Mouse (Mus musculus) forebrain, embryonic 13.5 days (tissue): ENCODE data around the gene Fkbp14. TPM values are rescaled to one million over a fixed set of nuclear protein-coding genes. Genes with fewer than 3 reads are reported as not detected.

ENCODE experiments used
- ATAC-seq: fragments of 200-750 bp; cut with Nextera tagmentation; 2 replicates; pipeline ENCODE4 v1.8.0; 2017
- H3K27ac ChIP-seq: fragments of 300-500 bp; sonication (generic); 2 replicates; pipeline ENCODE4 v1.5.1; 2015; ENCODE audit warnings: inconsistent platforms, mild to moderate bottlenecking, moderate library complexity
- H3K27me3 ChIP-seq: fragments of 300-500 bp; sonication (generic); 2 replicates; pipeline ENCODE4 v1.6.1; 2015; ENCODE audit warnings: mild to moderate bottlenecking, inconsistent platforms
- H3K36me3 ChIP-seq: fragments of 300-500 bp; sonication (generic); 2 replicates; pipeline ENCODE4 v1.6.1; 2015; ENCODE audit warnings: mild to moderate bottlenecking, inconsistent platforms; ENCODE audit not compliant: poor library complexity, severe bottlenecking
- H3K4me1 ChIP-seq: fragments of 300-500 bp; sonication (generic); 2 replicates; pipeline ENCODE4 v1.6.1; 2015; ENCODE audit warnings: inconsistent platforms
- H3K4me2 ChIP-seq: fragments of 300-500 bp; sonication (generic); 2 replicates; pipeline ENCODE4 v1.6.1; 2015; ENCODE audit warnings: inconsistent platforms, mild to moderate bottlenecking, moderate library complexity
- H3K4me3 ChIP-seq: fragments of 300-500 bp; sonication (generic); 2 replicates; pipeline ENCODE4 v1.5.1; 2015; ENCODE audit warnings: mild to moderate bottlenecking, inconsistent platforms
- H3K9ac ChIP-seq: fragments of 300-500 bp; sonication (generic); 2 replicates; pipeline ENCODE4 v1.6.1; 2015; ENCODE audit warnings: mild to moderate bottlenecking, inconsistent platforms
- H3K9me3 ChIP-seq: fragments of 300-500 bp; sonication (generic); replicated peaks from 2 replicates; pipeline ENCODE4 v1.6.1; 2016; ENCODE audit warnings: inconsistent platforms
- WGBS: fragments of 180-500 bp; shearing (Covaris S2); methylation state at CpG from one replicate; pipeline ENCODE4 v1.1.7; 2015; 5-methylcytosine and 5-hydroxymethylcytosine counted together
- polyA plus RNA-seq: library from polyadenylated mRNA; unstranded; fragments of >200 nt; fragmentation: Nextera tagmentation; extraction: Ambion mirVana; gene quantifications from 2 replicates; pipeline ENCODE4 v1.2.1, GENCODE M21; 2015

Gene Fkbp14
- polyA plus RNA-seq, 1 experiment from 2014 or later: 9.1 TPM

DNA sequence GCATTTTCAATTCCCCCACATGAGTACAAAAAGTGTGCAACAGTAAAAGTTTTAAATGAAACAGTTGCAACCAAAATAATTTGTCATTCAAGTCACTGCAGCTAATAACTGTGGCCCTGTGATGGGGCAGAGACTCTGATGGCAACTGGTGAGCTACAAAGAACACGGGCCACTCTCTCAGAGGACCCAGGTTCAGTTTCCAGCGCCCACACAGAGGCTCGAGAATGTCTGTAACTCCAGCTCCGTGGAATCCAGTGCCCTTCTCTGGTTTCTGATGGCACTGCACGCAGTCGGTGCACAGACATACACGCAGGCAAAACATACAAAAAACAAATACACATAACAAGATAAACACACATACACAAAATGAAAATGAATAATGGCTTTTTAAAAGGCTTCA lies 39.4 kb downstream of the Fkbp14 start:
- H3K27me3 ChIP-seq: no peaks in the 10 kb centered on the region
- H3K4me3 ChIP-seq: no peak overlapping the region
- peaks cover 69% of the 10 kb centered on the region for H3K4me1 ChIP-seq
- no peak overlapping the region for H3K9ac ChIP-seq
- no peak for ATAC-seq
- 93% methylated on average over 7 of the region's 7 CpGs for WGBS
- no peaks in the 10 kb centered on the region for H3K9me3 ChIP-seq
- H3K4me2 ChIP-seq: no peak overlapping the region
- H3K27ac ChIP-seq: no peak overlapping the region
- H3K36me3 ChIP-seq: peaks cover 4% of the 10 kb centered on the region; the same call in 1 of the 2 replicates

DNA sequence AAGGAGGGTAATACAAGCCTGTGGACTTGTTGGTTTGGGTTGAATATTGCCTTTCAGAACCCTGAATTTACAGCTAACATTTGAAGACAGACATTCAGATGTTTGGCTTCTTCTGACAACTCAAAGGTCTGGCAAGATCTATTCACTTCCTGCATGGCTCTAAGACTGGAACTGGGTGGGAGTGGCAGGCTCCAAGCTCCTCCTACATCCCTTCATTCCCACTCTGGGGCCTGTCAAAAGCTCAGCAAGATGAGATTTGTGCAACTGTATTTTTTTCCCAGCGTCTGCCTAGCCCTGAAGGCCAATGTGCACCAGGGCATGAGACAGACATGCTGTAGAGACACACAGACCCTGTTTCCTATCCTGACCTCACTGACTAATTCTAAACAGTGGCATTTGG lies 41.3 kb downstream of the Fkbp14 start:
- no peak for ATAC-seq
- WGBS: 24% methylated on average over 1 of the region's 1 CpGs
- Histone ChIP-seq H3K36me3 (peaks cover 4% of the 10 kb centered on the region; the same call in 1 of the 2 replicates), H3K4me2 (0 out of 2 replicates have a peak overlapping the region, but pooled peaks have one; percentile 37), H3K4me3 (no peak overlapping the region), H3K9ac (no peak overlapping the region), H3K27ac (peak overlapping the region; percentile 88), H3K27me3 (no peaks in the 10 kb centered on the region), H3K9me3 (no peaks in the 10 kb centered on the region), H3K4me1 (peaks cover 81% of the 10 kb centered on the region)

- Histone ChIP-seq H3K36me3 (peaks cover 4% of the 10 kb centered on the region; the same call in 1 of the 2 replicates), H3K4me3 (no peak overlapping the region), H3K4me1 (peaks cover 84% of the 10 kb centered on the region), H3K27ac (peak overlapping the region; percentile 88), H3K9ac (peak overlapping the region; percentile 10; the same call in 1 of the 2 replicates), H3K4me2 (peak overlapping the region; percentile 37), H3K9me3 (no peaks in the 10 kb centered on the region), H3K27me3 (no peaks in the 10 kb centered on the region)
- peak; percentile 78 for ATAC-seq
- 5% methylated on average over 8 of the region's 8 CpGs for WGBS
These were observed 42.6 kb downstream of the Fkbp14 start for GRCm38 (mm10) chr6:54554341-54555110.

DNA sequence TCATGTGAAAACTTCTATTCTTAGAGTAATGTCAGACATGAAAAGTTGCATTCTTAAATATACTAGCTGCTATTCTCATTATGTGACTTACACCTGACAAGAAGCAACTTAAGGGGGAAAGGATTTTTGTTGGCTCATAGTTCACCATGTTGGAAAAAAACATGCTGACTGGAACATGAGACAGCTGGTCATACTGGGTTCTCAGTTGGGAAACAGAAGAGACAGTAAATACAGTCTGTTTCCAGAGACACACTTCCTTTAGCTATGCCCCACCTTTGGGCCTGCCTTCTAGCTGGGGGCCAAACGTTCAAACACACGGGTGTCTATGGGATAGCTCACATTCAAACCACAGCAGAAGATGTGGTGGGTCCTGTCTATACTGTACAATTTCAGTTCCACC lies 43.5 kb downstream of the Fkbp14 start:
- no peak overlapping the region for H3K4me3 ChIP-seq
- H3K36me3 ChIP-seq: peaks cover 4% of the 10 kb centered on the region
- no peak overlapping the region for H3K9ac ChIP-seq
- WGBS: 24% methylated on average over 2 of the region's 2 CpGs
- peaks cover 86% of the 10 kb centered on the region for H3K4me1 ChIP-seq
- no peaks in the 10 kb centered on the region for H3K27me3 ChIP-seq
- ATAC-seq: no peak
- H3K4me2 ChIP-seq: peak overlapping the region; percentile 37
- peak overlapping the region; percentile 88 for H3K27ac ChIP-seq
- H3K9me3 ChIP-seq: no peaks in the 10 kb centered on the region

DNA sequence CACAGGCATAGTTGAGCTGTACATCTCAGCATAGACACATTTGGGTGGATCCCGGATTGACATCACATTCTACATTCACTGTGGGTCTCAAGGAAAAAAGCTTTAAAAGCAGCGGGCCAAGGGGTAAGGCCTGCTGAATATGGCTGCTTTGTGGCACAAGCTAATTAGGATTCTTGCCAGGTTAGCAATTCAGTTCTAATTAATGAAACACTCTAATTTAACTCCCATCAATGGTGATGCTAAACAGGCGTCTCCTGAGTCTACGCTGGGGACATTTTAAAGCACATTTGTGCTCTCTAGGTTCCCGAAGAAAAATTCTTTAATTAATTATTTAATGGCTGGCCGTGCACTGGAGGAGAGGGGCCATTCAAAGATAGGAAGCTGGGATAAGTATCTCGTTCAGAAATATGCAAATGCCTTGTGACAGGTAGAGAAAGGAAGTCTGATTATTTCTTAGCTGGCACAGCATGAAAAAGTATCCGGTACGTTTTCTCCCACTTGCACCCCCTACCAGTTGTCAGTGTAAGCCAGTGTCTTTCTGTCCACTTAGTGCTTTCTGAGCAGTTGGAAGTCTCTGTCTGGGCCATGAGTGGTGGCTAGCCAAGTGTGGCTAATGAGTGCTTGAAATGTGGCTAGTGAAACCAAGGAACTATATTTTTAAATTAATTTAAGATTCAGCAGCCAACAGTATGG lies 44.2 kb downstream of the Fkbp14 start:
- Histone ChIP-seq H3K36me3 (peaks cover 4% of the 10 kb centered on the region), H3K27ac (peak overlapping the region; percentile 88), H3K4me1 (peaks cover 87% of the 10 kb centered on the region), H3K9ac (no peak overlapping the region), H3K9me3 (no peaks in the 10 kb centered on the region), H3K4me3 (no peak overlapping the region), H3K4me2 (peak overlapping the region; percentile 27), H3K27me3 (no peaks in the 10 kb centered on the region)
- peak; percentile 88 for ATAC-seq
- 3% methylated on average over 9 of the region's 9 CpGs for WGBS

GRCm38 (mm10) chr6:54550801-54551323 lies 46.2 kb downstream of the Fkbp14 start:
- H3K4me1 ChIP-seq: peaks cover 79% of the 10 kb centered on the region
- WGBS: 64% methylated on average over 6 of the region's 7 CpGs

DNA sequence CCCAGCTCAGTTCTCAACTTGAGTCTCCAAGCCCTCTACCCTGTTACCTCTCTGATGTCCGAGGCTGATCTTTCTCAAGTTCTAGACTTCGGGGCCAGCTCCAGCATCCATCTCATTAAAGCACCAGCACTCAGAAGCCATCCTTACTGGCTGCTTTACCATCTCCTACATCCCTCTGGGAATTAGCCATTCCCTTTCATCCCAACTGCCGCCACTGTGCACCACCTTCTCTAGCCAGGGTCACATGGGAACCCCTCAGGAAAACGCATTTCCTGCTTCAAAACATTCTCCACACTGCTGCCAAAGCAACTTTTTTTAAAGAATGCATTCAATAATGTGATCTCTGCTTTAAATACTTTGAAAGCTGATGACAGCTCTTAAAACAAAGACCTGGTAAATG lies 47.8 kb downstream of the Fkbp14 start:
- Histone ChIP-seq H3K4me2 (no peak overlapping the region), H3K9me3 (no peaks in the 10 kb centered on the region), H3K4me3 (no peak overlapping the region), H3K4me1 (peaks cover 63% of the 10 kb centered on the region), H3K9ac (0 out of 2 replicates have a peak overlapping the region, but pooled peaks have one; percentile 17), H3K27ac (no peak overlapping the region), H3K36me3 (peaks cover 16% of the 10 kb centered on the region), H3K27me3 (no peaks in the 10 kb centered on the region)
- ATAC-seq: no peak
- WGBS: 52% methylated on average over 4 of the region's 4 CpGs

More at GRCm38 (mm10) chr6:54550801-54551323, 46.2 kb downstream of the Fkbp14 start:
- no peak overlapping the region for H3K4me3 ChIP-seq
- no peak overlapping the region for H3K4me2 ChIP-seq
- H3K27me3 ChIP-seq: no peaks in the 10 kb centered on the region
- no peak overlapping the region for H3K27ac ChIP-seq
- H3K9ac ChIP-seq: no peak overlapping the region
- no peaks in the 10 kb centered on the region for H3K9me3 ChIP-seq
- ATAC-seq: no peak
- H3K36me3 ChIP-seq: peaks cover 4% of the 10 kb centered on the region; the same call in 1 of the 2 replicates

DNA sequence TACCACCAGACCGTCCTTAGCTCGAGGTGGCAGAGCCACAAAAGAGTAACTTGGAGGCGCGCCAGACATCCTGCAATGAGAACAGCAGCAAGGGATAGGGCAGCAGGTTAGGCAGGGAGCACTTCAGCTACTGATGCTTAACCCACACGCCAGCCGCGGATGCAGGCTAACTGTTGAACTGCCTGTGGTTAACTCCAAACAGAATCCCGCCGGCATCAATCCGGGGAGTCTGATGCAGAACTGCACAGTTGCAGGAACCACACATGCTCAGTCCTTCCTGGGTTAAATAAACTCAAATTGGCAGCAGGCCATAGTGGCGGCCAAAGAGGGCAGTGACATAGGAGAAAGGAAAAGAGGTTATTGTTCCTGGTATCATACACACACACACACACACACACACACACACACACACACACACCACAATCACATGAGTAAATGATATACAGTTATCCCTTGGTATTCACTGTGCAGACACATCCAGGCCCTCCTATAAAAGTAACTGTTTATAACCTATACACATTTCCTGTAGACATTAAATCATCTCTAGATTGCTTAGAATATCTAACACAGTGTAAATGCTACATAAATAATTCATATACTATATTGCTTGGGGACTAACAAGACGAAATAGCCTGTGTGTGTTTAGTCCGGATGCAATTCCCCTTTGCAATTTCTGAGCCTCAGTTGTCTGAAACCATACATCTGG lies 48.6 kb downstream of the Fkbp14 start:
- Histone ChIP-seq H3K4me2 (0 out of 2 replicates have a peak overlapping the region, but pooled peaks have one; percentile 4), H3K36me3 (peaks cover 24% of the 10 kb centered on the region), H3K4me3 (no peak overlapping the region), H3K9ac (no peak overlapping the region), H3K27me3 (no peaks in the 10 kb centered on the region), H3K4me1 (peaks cover 55% of the 10 kb centered on the region), H3K9me3 (no peaks in the 10 kb centered on the region; the same call in 1 of the 2 replicates), H3K27ac (peak overlapping the region; percentile 69)
- no peak for ATAC-seq
- 51% methylated on average over 13 of the region's 13 CpGs for WGBS

- no peak for ATAC-seq
- no peak overlapping the region for H3K27ac ChIP-seq
- WGBS: 89% methylated on average over 2 of the region's 2 CpGs
- peaks cover 41% of the 10 kb centered on the region for H3K4me1 ChIP-seq
- H3K9me3 ChIP-seq: no peaks in the 10 kb centered on the region; the same call in 1 of the 2 replicates
- H3K4me3 ChIP-seq: no peak overlapping the region
- no peaks in the 10 kb centered on the region for H3K27me3 ChIP-seq
- peaks cover 31% of the 10 kb centered on the region for H3K36me3 ChIP-seq
- H3K9ac ChIP-seq: no peak overlapping the region
- no peak overlapping the region for H3K4me2 ChIP-seq
These were observed 53.5 kb downstream of the Fkbp14 start for GRCm38 (mm10) chr6:54543646-54544045.

DNA sequence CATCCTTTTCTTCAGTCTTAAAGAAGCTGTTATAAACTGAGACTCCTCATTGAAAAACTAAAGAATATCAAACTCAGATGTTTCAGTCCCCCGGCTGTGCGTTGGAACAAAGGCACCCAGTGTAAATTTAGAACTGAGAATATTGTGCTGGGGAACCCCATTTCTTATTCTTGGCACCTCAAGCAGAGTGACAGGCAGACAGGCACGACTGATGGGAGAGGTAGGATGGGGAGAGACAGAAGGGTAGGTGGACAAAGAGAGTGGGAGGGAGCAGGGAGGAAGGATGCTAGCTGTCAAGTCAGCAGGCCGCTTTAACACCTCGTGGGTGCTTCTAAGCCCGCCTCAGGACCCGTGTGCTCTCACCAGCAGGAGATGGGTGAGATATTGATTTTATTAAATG lies 54.3 kb downstream of the Fkbp14 start:
- H3K4me1 ChIP-seq: peaks cover 41% of the 10 kb centered on the region
- H3K9me3 ChIP-seq: no peaks in the 10 kb centered on the region; the same call in 1 of the 2 replicates
- H3K27me3 ChIP-seq: no peaks in the 10 kb centered on the region
- 78% methylated on average over 7 of the region's 7 CpGs for whole genome bisulfite sequencing
- H3K4me2 ChIP-seq: no peak overlapping the region
- peaks cover 31% of the 10 kb centered on the region for H3K36me3 ChIP-seq
- no peak overlapping the region; the same call in 1 of the 2 replicates for H3K27ac ChIP-seq
- no peak for ATAC-seq
- H3K9ac ChIP-seq: no peak overlapping the region
- no peak overlapping the region for H3K4me3 ChIP-seq

DNA sequence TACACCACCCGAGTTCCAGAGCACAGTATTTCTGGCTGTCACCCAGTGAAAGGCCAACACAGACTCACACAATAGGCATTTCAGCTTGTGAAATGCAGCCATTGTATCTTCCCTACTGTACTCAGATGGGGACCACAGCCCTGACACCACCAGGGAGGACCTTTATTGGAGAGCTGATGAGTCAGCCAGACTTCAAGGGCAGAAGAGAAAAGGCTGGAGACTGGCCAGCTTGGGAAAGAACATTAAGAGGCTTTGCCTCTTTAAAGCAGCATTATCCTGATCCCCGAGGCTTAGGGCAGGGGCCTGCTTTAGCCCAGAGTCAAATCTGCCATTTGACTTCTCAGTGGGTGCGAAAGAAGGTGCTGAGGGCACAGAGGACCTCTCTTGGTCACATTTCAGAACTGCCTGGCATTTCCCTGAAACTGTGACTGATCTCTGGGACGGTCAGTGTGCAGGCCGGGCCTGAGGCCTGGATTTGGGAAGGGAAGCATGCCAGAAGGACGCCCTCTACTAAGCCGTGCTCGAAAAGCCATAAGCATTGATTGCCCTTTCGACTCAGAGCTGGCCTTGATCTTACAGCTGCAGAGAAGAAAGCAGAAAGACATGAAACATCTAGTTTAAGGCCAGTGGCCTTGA lies 56.7 kb downstream of the Fkbp14 start:
- peaks cover 48% of the 10 kb centered on the region for H3K4me1 ChIP-seq
- H3K36me3 ChIP-seq: peaks cover 36% of the 10 kb centered on the region
- peak overlapping the region; percentile 63 for H3K27ac ChIP-seq
- H3K27me3 ChIP-seq: no peaks in the 10 kb centered on the region
- 0 out of 2 replicates have a peak overlapping the region, but pooled peaks have one; percentile 39 for H3K9ac ChIP-seq
- H3K4me3 ChIP-seq: no peak overlapping the region
- no peak overlapping the region for H3K4me2 ChIP-seq
- 48% methylated on average over 9 of the region's 9 CpGs for WGBS
- ATAC-seq: no peak; the same call in 1 of the 2 replicates
- H3K9me3 ChIP-seq: no peaks in the 10 kb centered on the region; the same call in 1 of the 2 replicates
